Mouse (Mus musculus) megakaryocyte-erythroid progenitor cell, adult 5-6 weeks (primary cell): ENCODE results near the gene C1ql4. TPM values are rescaled to one million over a fixed set of nuclear protein-coding genes. Genes with fewer than 3 reads are reported as not detected.

Source experiments
- ATAC-seq: replicated peaks from 2 replicates; pipeline ENCODE4 v1.8.0; 2016; ENCODE audit warnings: mild to moderate bottlenecking, inconsistent platforms; ENCODE audit not compliant: severe bottlenecking, poor library complexity, low FRiP score, low TSS enrichment
- total RNA-seq, 2 experiments: library from RNA; stranded (forward) in 1 of 2; stranded (reverse) in 1 of 2; fragments of 200-1000, 215-1000 nt in 1 of 2; fragments of >200 nt in 1 of 2; fragmentation: Nextera tagmentation in 1 of 2; gene quantifications; 2 replicates each; pipeline ENCODE4 v1.2.3; 2014 to 2017

The C1ql4 gene
- total RNA-seq, 2 experiments from 2014 or later, result not detected

DNA sequence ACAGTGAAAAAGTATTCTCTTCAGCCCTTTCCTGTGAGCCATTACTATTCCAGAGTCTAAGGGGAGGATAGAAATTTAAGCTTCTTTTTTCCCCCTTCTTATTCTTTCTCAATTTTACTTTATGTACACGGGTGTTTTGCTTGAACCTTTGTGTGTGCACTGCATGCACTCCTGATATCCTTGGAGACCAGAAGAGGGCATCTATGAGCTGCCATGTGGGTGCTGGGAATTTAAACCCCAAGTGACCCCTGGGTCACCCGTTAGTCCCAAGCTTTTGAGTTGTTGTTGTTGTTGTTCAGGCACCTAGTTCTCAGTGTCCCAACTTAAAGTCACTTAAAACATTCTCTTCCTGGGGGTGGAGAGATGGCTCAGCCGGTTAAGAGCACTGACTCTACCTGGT lies 12.4 kb upstream of the C1ql4 start:
- ATAC-seq, result no peak

DNA sequence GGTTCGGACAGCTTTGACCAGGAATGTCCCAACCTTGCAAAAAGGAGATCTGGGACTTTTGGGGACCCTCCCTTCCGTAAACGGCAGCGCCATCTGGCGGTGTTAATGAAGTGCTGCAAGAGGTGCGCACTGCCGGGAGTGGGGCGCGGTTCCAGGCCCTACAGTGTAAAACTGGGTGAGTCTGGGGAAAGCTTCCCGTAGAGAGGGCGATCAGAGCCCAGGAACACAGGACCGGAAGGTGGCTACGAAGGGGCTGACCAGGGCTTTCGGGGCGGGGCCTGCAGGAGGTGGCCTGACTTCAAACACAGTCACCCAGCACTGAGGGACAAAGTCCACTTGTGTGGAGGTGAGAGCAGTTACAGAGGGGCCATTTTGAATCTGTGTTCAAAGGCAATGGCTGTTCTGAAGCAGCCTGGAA lies 11.5 kb upstream of the C1ql4 start:
- ATAC-seq, result peak; percentile 71

DNA sequence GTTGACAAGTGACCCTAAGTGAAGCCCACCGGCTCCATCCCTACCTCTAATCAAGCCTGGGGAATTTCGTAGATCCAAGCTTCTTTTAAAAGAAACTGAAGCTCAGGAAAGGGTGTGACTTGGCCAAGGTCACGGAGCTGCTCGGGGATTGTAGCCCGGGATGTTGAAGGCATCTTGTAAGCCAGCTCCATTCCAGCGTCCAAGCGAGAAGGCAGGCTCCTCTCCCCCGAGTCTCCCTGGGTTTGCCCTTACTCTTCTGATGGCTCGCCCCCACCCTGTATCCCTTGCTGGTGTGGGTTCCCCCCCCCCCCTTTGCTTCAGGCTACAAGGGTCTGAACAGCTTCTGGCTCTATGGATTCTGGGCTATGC lies 10.9 kb upstream of the C1ql4 start:
- ATAC-seq, result no peak

DNA sequence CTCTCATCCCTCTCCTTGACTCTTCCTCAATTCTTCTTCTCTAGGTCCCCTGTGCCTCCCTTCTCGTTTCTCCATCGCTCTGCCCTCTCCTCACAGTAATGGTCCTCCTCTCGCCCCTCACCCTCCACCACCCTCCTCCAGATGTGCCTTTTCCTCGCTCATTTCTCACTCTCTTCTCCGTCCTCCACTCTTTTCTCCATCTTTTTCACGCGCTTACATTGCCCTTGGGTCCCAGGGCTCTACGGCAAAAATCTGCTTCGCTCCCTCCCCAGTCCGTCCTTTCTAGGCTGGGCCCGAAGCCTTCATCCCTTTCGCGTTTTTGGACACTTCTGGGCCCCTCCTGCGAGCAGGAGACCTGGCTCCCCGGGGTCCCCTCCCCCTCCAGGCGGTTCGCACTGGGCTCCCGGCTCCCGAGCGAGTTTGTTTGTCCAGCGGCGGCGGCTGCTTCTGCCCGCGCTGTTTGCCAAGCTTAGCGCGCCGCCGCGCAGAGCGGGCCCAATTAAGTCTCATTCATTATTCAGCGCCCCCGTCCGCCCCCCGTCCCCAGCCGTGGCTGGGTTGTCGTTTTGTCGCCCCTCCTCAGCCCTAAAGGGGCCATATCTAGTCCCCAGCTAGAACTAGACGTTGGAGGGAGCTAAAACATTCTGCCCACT lies 10.3 kb upstream of the C1ql4 start:
- ATAC-seq, result no peak

DNA sequence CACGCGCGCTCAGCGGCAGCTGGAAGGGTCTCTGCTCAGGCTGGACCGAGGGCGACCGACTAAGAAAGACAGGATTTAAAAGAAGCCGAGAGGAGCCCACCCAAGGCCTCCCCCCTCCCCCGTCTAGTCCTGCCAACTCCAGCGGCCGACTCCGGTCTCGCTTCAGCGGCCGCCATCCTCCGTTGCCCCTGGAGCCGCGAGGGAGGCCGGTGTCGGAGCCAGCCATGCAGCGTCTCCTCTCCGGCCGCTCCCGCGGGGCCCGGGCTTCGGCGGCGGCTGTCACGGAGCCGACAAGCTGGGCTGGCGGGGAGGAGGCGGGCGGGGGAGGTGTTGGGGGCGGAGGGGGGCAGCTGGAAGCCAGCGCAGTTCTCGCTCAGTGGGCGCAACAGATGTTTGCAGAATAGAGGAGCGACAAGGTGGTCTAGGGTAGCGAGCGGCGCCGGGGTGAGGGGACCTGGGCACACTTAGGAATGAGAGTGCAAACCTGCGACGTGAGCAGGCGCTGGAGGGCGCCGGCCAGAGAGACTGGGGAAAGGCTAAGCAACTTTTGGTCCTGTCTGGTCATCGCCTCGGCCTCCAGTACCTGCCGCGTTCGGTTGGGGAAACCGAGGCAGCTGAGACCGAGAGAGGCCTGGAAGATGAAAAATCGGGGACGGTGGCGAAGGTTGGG lies 9.3 kb upstream of the C1ql4 start:
- no peak for ATAC-seq

DNA sequence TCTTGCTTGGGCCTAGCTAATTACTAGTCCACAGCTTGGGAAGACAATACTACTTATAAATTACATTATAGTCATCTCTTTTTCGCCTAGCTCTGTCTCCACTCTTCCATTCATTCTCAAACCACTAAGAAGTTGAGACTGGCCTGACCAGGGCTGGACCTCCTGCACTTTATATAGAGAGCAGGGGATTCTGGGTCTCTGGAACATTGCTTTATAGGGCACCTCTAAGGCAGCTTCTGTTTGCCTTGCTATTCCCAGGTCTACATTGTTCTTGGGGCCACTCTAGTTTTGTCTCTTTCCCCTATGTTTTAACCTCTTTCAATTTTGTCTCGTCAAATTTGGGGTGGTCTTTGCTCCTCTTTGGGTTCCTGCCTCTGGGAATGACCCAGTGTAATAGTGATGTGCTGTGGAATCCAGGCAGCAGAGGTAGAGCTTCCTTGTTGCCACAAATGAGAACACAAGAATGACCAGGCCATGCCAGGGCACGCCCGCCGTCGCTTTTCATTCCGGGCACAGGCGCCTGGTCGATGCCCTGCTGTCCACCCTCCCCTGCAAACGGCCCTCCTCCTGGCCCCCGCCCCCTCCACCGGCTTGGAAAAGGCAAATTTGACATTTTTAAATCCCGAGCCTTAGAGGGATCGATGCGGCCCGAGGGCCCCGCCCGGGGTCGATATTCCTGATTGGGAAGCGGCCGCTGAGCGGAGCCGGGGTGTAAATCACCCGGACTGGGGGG lies 8.6 kb upstream of the C1ql4 start:
- ATAC-seq, result no peak

DNA sequence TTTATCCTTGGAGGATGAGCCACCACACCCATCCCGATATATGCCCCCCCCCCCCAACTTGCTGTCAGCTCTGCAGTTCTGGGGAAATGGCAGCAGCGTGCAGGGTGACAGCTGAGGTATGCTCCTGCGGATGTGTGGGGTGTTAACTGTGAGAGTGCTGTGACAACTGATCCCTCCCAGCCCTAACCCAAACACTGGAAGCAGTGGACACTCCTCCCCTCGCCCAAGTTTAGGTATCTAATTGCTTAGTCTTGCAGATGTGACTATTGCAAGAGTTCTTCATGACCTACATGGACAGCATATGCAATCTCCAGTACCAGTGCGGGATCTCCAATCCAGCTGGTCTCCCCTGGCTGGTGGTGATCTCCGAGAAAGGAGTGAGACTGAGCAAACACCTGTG lies 7.7 kb upstream of the C1ql4 start:
- ATAC-seq, result no peak

DNA sequence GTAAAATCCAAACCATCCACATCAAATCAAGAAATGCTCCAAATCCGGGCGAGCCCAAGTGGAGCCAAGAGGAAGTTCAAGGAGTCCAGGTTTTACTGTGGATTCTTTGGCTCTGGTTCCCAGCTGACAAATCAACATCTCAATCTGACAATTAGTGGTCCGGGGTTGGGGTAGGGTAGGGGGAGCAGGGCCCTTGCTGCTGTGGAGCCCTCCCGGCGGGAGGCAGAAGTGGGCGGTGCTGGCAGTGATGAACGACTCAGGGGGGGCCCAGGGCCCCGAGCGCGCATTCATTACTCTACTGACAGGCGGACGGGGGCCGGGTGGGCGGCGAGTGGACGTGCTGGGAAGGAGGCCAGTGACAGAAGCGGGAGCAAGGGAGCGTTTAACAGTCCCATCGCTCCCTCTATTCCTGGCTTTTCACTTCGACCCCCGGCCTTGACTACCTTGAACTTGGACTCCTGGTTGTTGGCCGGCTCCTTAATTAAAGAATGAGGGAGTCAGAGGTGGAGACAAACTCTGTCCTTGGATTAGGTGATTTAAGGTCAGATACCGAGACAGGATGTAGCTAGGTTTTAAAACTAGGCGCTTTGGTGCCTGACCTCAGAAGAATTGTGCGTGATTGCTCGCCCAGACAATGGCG lies 7.1 kb upstream of the C1ql4 start:
- ATAC-seq, result no peak

DNA sequence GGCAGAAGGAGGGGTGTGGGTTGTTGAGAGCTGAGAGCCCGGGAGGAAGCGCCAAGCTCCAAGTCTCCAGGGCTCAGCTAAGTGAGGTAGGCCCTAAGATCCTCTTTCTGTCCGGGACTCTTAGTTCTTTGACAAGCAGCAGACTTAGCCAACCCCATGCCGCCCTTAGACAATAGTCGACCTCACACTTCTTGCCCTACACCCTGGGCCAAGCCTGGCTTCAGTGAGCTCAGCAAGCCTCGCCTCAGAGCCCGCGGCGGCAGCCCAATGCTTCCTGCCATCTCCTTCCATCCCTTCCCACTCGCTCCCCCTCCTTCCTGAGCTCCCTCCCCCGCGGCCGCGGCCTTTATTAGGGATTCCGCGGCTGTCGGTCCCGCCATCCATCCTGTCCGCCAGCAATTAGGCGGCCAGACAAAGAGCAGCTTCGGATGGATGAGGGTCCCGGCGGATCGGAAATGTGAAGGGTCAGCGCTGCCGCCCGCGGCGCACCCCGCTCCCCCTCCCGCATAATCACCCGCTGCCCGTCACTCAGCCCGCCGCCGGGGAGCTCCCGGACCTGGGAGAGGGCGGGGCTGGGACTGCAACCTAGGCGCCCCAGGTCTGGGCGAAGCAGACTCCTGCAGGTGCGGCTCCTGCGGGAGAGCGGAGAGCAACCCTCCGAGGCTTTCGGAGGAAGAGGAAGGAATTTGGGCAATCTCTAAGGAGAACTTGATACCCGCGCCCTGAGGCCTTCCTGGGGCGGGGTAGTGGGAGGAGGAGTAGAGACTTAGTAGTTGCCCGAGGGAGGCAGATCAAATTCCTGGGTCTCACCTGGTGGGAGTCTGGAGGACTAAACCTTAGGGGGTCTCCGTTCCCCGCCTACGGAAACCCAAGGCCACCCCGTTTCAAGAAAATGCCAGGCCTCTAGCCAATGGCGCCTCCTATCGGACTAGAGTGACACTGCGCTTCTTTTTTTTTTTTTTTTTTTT lies 6.0 kb upstream of the C1ql4 start:
- no peak for ATAC-seq

DNA sequence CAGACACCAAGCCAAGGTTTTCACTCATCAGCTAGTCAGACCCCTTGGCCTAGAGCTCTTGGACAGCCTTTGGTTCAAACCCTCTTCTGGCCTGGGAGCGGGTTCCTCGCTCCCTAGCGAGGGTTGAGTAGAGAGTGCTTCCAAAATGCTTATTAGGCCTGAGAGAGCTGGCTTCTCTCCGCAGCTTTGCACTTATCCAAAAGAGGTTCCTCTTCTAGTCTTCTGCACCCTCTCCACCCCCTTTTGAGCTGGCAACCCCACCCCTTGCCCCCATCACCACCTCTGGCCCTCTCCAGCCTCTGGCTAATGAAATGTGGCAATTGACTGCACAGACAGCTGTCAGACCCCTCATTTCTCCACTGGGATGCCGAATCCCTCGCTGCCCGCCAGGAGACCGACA lies 5.3 kb upstream of the C1ql4 start, which contains the start of gene Dnajc22:
Gene Dnajc22 (plus strand): TSS at position 301 of the 400 bp plus-strand sequence.
- ATAC-seq, result no peak

DNA sequence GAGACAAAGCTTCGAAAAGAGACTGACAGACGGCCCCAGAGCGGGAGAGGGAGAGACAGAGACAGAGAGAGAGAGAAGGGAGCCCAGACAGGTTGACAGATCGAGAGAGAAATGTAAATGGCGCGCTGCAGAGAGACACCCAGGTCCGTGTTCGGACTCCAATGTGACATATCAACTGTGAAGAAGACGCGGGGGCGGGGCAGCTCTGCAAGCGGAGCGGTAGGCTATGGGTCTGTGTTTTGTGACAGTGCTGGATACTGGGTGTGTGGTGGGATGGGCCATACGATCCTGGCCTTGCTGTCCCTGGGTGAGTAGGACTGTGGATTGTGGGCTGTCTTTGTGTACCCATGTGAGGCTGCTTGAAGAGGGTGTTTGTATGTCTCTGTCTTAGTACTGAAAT lies 1.5 kb upstream of the C1ql4 start:
- no peak for ATAC-seq

DNA sequence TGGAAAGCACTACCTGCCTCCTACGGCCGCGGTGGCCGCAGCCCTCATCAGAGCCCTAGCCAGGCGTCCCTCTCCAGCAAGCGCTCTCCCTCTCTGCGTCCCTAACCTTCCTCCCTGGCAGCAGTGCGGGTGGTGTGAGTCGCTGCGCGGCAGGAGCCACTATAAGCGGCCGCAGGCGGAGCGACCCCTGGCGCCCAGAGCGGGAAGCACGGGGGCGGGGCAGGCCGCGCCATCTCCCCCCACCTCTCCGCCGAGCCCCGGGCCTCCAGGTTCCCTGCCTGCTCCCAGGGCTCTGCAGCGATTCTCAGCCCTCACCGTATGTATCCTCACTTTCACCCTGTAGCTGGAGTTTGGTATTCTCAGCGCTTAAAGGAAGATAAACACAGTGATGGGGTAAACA lies 675 bp upstream of the C1ql4 start:
- peak; percentile 79 for ATAC-seq

DNA sequence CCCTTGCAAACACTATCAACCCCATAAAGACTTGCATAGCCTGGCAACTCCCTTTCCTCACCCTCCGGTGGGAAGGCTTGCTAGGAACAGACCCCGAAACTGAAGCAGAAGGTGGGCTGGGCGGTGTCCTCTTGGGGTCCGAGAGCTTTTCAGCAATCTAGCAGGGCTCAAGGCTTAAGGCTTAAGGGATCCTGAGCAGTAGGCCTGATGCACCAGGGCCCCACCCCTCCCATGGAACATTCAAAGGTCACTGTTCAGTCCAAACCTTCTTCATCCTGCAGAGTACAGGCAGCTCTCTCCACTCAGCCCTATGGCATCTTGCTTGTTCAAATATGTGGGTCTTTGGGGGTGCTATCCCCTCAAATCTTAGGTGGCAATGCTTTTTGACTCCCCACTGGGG lies 1.6 kb downstream of the C1ql4 start:
- no peak for ATAC-seq

DNA sequence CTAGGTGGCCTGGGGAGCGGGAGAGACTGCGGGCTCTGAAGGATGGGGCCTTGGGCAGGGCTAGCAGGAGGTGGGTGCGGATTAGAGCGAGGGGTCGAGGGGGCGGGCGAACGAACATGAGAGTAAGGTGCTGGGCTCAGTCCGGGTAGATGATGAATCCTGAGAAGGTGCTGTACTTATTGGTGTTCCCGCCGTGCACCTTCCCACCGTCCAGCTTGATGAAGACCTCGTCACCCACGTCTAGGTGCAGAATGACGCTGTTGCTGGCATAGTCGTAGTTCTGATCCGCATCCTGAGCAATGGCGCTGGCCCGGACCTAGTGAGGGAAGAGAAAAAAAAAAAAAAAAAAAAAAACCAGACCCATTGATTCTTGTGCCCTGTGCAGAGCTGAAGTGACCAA lies 3.0 kb downstream of the C1ql4 start:
- ATAC-seq, result no peak

DNA sequence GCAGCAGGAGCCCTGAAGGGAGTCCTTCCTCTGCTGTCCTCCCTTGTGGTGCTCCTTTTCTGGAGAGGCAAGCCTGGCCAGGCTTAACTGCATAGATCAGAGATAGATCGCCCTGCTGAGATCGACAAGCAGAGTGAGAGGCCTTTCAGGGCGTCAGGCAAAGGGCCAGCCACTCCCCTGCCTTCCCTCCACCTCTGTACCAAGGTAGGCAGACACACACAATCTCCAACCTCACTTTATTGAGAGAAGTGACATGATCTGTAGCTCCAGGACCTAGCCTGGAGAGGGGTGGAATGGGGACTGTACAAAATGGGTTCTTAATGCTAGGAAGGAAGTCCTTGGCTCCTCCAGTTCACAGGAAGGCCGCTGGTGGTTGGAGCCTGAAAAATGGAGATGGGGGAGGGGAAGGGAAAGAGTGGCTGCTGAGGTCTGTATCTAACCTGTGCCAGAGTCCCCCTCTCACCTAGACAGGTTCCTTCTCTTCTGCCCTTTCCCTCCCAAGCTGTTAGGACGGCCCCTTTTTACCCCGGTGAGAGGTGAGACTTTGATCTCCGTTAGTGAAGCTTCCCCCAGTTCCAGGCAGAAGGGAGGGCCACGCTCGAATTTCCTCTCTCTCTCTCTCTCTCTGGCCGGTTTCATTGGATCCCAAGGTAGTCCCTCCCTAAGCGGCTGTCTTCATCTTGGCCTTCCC lies 3.6 kb downstream of the C1ql4 start:
- ATAC-seq, result no peak

DNA sequence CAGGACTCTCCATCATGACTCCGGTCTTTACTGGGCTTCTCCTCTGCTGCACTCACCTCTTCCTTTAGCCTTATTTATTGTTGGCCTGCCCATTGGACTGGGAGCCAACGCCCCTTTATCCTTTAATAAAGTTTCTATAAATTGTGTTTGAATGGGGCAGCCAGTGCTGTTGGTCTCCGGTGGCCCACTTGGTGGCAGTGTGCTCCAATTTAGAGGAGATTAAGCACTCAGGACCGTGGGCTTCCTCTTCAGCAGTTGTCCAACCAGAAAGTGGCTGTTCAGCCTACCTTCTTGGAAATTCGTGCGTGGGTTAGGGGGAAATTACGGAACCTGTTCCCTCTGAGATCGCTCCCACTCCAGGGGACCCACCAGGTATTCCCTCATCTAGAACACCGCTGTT lies 4.4 kb downstream of the C1ql4 start:
- ATAC-seq, result no peak; the same call in 1 of the 2 replicates

DNA sequence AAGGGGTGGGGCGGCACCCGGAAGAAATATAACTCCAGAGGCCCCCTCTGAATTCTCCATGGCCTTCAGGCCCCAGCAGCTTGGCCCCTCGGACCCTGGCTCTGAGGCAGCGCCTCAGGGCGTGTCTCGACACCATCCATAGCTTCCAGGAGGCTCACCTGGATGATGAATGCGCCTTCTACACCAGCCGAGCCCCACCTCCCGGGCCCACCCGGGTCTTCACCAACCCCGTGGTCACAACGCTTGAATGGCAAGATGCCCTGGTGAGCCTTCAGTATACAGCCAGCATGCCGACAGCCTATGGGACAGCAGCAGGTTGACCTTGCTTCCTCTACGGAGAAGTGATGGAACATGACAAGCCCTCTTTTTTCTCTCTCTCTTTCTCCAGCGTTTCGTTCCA lies 4.8 kb downstream of the C1ql4 start:
- ATAC-seq, result no peak

DNA sequence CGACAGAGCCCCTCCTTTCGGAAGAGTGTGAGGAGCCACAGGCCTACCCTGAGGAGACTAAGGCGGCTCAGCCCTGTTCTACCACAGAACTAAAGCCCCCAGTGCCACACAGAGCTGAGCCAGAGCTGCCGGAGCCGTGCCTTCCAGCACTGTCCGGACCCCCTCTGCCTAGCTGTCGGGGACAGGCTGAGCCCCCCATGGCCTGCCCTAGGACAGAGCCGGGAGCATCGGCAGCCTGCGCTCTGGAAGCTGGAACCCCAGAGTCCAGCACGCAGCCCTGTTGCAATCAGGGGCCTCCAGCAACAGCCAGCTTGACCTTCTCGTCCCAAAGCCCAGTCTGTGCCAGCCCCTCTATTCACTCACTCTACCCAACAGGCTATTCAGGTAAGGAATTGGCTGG lies 5.3 kb downstream of the C1ql4 start:
- ATAC-seq, result no peak

DNA sequence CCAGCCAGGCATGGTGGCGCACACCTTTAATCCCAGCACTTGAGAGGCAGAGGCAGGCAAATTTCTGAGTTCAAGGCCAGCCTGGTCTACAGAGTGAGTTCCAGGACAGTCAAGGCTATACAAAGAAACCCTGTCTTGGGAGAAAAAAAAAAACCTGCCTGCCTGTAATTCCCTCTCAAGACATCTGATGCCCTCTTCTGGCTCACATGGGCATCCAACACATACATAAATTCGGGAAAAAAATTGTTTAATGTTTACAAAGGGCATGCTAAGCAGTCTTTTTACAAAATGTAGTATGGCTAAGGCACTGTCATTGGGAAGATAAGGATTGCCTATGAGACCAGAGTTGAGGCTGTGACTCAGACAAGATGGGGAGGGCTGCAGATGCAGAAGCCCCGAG lies 7.8 kb downstream of the C1ql4 start:
- no peak for ATAC-seq
